Mouse (Mus musculus) liver, adult 10 weeks (tissue): ENCODE data around the gene Ctbs. TPM values are rescaled to one million over a fixed set of nuclear protein-coding genes. Genes with fewer than 3 reads are reported as not detected.

Source experiments
- polyA plus RNA-seq: library from polyadenylated mRNA; stranded (reverse); fragments of 350-450 nt; fragmentation: Illumina TruSeq; extraction: RNeasy Lipid Tissue Mini Kit (QIAGEN cat#74804); gene quantifications from one replicate; pipeline ENCODE4 v1.2.3, GENCODE M21; 2014; ENCODE audit warnings: low read depth, low replicate concordance

Ctbs gene
- polyA plus RNA-seq = 20.8 TPM

DNA sequence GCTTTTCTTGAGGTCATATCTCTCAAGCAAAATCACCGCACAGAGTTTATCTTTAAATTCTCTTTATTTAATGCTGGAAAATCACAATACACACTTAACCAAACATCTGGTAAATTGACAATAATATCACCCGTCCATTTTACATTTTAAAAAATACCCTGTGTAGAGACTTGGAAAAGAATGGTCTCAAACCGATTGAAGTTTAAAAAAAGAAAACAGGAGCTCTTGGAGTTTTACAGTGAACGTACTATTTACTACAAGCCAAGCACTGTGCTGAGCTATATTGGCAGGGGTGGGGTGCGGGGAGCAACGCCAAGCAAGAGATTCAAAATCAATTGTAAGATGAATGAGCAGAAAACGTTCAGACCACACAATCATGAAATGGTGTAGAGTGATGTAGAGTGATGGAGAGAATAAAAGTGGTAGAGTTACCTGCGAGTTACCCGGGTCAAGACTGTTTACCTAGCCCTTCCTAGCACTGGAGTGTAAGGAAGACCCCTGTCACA lies at the start of gene Ctbs:
TSS of gene Ctbs (plus strand) at position 51 of the 506 bp plus-strand sequence.

DNA sequence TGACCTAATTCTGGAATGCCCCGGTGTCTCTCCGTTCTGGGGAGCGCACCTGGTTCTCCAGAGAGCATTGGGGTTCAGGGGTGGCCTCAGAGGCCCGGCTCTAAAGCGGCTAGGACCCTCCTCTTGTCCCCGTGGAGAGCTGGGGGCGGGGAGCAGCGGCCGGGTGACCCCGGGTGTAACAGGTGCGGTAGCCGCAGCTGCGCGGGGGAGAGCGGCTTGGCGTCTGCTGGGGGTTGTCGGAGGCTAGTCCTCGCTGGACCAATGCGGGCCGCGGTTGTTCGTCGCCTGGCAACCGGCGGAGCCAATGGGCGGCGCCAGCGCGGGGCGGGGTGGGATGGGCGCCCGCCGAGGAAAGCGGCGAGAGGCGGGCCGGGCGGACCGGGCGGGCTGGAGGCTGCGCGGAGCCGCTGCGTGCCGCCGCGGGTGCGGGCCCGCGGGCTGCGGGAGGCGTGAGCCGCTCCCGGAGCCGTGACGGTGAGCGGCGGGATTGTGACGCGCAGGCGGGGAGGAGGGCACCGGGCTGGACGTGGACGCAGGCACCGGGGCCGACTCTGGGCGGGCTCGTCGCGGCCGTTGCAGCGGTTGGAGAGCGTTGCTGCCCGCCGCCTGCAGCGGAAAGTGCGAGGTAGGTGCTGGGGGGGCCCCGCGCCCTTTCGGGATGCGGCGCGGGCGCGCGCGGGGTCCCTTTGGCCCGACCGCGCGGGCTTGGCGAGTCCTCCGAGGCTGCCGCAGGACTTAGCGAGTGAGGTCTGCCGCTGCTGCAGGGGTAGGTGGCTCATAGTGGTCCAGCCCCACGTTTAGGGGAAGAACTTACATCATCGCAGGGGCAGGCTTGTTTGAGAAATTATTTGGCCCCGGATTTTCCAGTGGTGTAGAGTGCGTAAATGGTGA lies 45.0 kb upstream of the Ctbs start, which contains the start of gene Ssx2ip:
TSS of gene Ssx2ip (plus strand) at position 332 of the 891 bp plus-strand sequence.

DNA sequence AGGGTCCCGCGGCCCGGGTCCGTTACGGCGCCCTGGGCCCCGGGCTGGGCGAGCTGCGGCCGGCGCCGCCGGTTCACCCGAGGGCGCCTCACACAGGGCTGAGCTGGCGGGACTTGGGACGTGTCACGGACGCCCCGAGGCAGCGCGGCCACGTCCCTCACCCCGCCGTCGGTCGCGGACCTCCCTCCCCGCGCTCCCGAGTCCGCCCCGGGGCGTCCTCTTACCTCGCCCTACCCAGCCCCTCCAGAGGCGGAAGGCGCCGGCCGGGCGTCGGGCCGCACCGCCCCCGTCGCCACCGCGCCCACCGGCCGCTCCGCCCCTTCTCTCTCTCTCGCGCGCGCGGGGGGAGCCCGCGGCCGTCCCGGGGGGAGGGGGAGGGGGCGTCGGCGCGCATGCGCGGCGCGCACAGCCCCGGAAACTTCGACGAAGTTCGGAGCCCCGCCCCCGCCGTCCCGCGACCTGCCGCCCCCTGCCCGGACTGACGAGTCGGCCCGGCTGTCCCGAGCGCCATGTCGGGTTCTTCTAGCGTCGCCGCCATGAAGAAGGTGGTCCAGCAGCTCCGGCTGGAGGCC lies 49.9 kb downstream of the Ctbs start, which contains the start of the genes Spata1 and Gng5:
TSS of gene Spata1 (minus strand) at position 323 of the 572 bp plus-strand sequence.
TSS of gene Gng5 (plus strand) at position 377 of the 572 bp plus-strand sequence.

Other genes with a start within 250 kb of the Ctbs start
- gene Lpar3, start 228.8 kb upstream of the Ctbs start, polyA plus RNA-seq = not detected
- gene Ssx2ip, start 45.2 kb upstream of the Ctbs start, polyA plus RNA-seq = 9.2 TPM
- 5.2 TPM for gene Spata1, start 50.0 kb downstream of the Ctbs start, polyA plus RNA-seq
- 568 TPM for gene Gng5, start 50.0 kb downstream of the Ctbs start, polyA plus RNA-seq
- gene Rpf1, start 71.6 kb downstream of the Ctbs start, polyA plus RNA-seq = 64.1 TPM
- 2,717 TPM for gene Uox, start 120.6 kb downstream of the Ctbs start, polyA plus RNA-seq
- 18.3 TPM for gene Dnase2b, start 165.8 kb downstream of the Ctbs start, polyA plus RNA-seq
- gene 4930503B20Rik, start 201.5 kb downstream of the Ctbs start, polyA plus RNA-seq = not detected
- gene Samd13, start 235.8 kb downstream of the Ctbs start, polyA plus RNA-seq = not detected